Mouse (Mus musculus): Measurements from ENCODE around the gene Tmem217. TPM values are rescaled to one million over a fixed set of nuclear protein-coding genes. Genes with fewer than 3 reads are reported as not detected.

The Tmem217 gene
- polyA plus RNA-seq, 1 experiment, result 0.29 TPM

GRCm38 (mm10) chr17:29551019-29551418, 1.2 kb downstream of the Tmem217 start:
- Histone ChIP-seq H3K4me1 (ENCODE audit: control insufficient read depth, insufficient read depth, insufficient read length, low read length) (peaks cover 21% of the 10 kb centered on the region; the same call in 1 of the 2 replicates), H3K27ac (ENCODE audit: insufficient read depth, low read depth, low read length) (peak overlapping the region; percentile 43), H3K27me3 (ENCODE audit: control insufficient read depth, insufficient read depth, low read length) (no peaks in the 10 kb centered on the region), H3K4me3 (ENCODE audit: low read depth, low read length) (peak overlapping the region; percentile 44), H3K36me3 (ENCODE audit: control insufficient read depth, insufficient read depth, low read length) (no peaks in the 10 kb centered on the region)
- WGBS, result 11% methylated on average over 6 of the region's 6 CpGs
- no peak for TF ChIP-seq CTCF (IDR thresholded peaks at IDR 0.05; ENCODE audit: extremely low read depth, insufficient read length, insufficient replicate concordance, low read depth, low read length)

GRCm38 (mm10) chr17:29549543-29550428, 2.4 kb downstream of the Tmem217 start, which contains the start of the genes Gm17657 and Tbc1d22b:
Gm17657 (minus strand) TSS chr17:29549638.
Tbc1d22b (plus strand) TSS chr17:29549785.
- H3K27me3 ChIP-seq (ENCODE audit: control insufficient read depth, insufficient read depth, low read length), result no peaks in the 10 kb centered on the region
- H3K4me3 ChIP-seq (ENCODE audit: low read depth, low read length), result peak within 1 kb of the TSS; percentile 89
- peaks cover 20% of the 10 kb centered on the region; the same call in 1 of the 2 replicates for H3K4me1 ChIP-seq (ENCODE audit: control insufficient read depth, insufficient read depth, insufficient read length, low read length)
- no peaks in the 10 kb centered on the region for H3K36me3 ChIP-seq (ENCODE audit: control insufficient read depth, insufficient read depth, low read length)
- WGBS, result 1% methylated on average over 44 of the region's 44 CpGs
- peak within 1 kb of the TSS; percentile 43; the same call in 1 of the 2 replicates for H3K27ac ChIP-seq (ENCODE audit: insufficient read depth, low read depth, low read length)
- TF ChIP-seq CTCF (IDR thresholded peaks at IDR 0.05; ENCODE audit: extremely low read depth, insufficient read length, insufficient replicate concordance, low read depth, low read length) (no peak), POLR2A (IDR thresholded peaks at IDR 0.05; ENCODE audit: low read depth, low read length) (peak; percentile 77; the same call in 1 of the 2 replicates)

- Histone ChIP-seq H3K4me1 (ENCODE audit: control insufficient read depth, insufficient read depth, insufficient read length, low read length) (peaks cover 15% of the 10 kb centered on the region; the same call in 1 of the 2 replicates), H3K4me3 (ENCODE audit: low read depth, low read length) (no peak overlapping the region), H3K27ac (ENCODE audit: insufficient read depth, low read depth, low read length) (no peak overlapping the region), H3K27me3 (ENCODE audit: control insufficient read depth, insufficient read depth, low read length) (no peaks in the 10 kb centered on the region), H3K36me3 (ENCODE audit: control insufficient read depth, insufficient read depth, low read length) (no peaks in the 10 kb centered on the region)
- TF ChIP-seq POLR2A (IDR thresholded peaks at IDR 0.05; ENCODE audit: low read depth, low read length) (no peak), CTCF (IDR thresholded peaks at IDR 0.05; ENCODE audit: extremely low read depth, insufficient read length, insufficient replicate concordance, low read depth, low read length) (no peak)
- WGBS, result 40% methylated on average over 8 of the region's 8 CpGs
Observed at GRCm38 (mm10) chr17:29548994-29549393, 3.2 kb downstream of the Tmem217 start.

GRCm38 (mm10) chr17:29548494-29548893, 3.7 kb downstream of the Tmem217 start:
- Histone ChIP-seq H3K36me3 (ENCODE audit: control insufficient read depth, insufficient read depth, low read length) (no peaks in the 10 kb centered on the region), H3K4me1 (ENCODE audit: control insufficient read depth, insufficient read depth, insufficient read length, low read length) (peaks cover 11% of the 10 kb centered on the region; the same call in 1 of the 2 replicates), H3K4me3 (ENCODE audit: low read depth, low read length) (no peak overlapping the region), H3K27me3 (ENCODE audit: control insufficient read depth, insufficient read depth, low read length) (no peaks in the 10 kb centered on the region), H3K27ac (ENCODE audit: insufficient read depth, low read depth, low read length) (no peak overlapping the region)
- no peak for TF ChIP-seq POLR2A (IDR thresholded peaks at IDR 0.05; ENCODE audit: low read depth, low read length)
- TF ChIP-seq CTCF (IDR thresholded peaks at IDR 0.05; ENCODE audit: extremely low read depth, insufficient read length, insufficient replicate concordance, low read depth, low read length), result no peak
- 54% methylated on average over 3 of the region's 3 CpGs for WGBS

- no peak for TF ChIP-seq POLR2A (IDR thresholded peaks at IDR 0.05; ENCODE audit: low read depth, low read length)
- TF ChIP-seq CTCF (IDR thresholded peaks at IDR 0.05; ENCODE audit: extremely low read depth, insufficient read length, insufficient replicate concordance, low read depth, low read length), result no peak
- Histone ChIP-seq H3K27me3 (ENCODE audit: control insufficient read depth, insufficient read depth, low read length) (no peaks in the 10 kb centered on the region), H3K4me3 (ENCODE audit: low read depth, low read length) (no peak overlapping the region), H3K36me3 (ENCODE audit: control insufficient read depth, insufficient read depth, low read length) (no peaks in the 10 kb centered on the region), H3K27ac (ENCODE audit: insufficient read depth, low read depth, low read length) (no peak overlapping the region), H3K4me1 (ENCODE audit: control insufficient read depth, insufficient read depth, insufficient read length, low read length) (no peaks in the 10 kb centered on the region)
- 81% methylated on average over 5 of the region's 5 CpGs for WGBS
Observed at GRCm38 (mm10) chr17:29545241-29545640, 6.9 kb downstream of the Tmem217 start.

- 76% methylated on average over 2 of the region's 2 CpGs for WGBS
- Histone ChIP-seq H3K4me3 (ENCODE audit: low read depth, low read length) (no peak overlapping the region), H3K4me1 (ENCODE audit: control insufficient read depth, insufficient read depth, insufficient read length, low read length) (no peaks in the 10 kb centered on the region), H3K27me3 (ENCODE audit: control insufficient read depth, insufficient read depth, low read length) (no peaks in the 10 kb centered on the region), H3K36me3 (ENCODE audit: control insufficient read depth, insufficient read depth, low read length) (no peaks in the 10 kb centered on the region), H3K27ac (ENCODE audit: insufficient read depth, low read depth, low read length) (no peak overlapping the region)
- no peak for TF ChIP-seq POLR2A (IDR thresholded peaks at IDR 0.05; ENCODE audit: low read depth, low read length)
- TF ChIP-seq CTCF (IDR thresholded peaks at IDR 0.05; ENCODE audit: extremely low read depth, insufficient read length, insufficient replicate concordance, low read depth, low read length), result no peak; the same call in 1 of the 2 replicates
Observed at GRCm38 (mm10) chr17:29544064-29544463, 8.1 kb downstream of the Tmem217 start.

All from small intestine, adult 2 months (tissue).